Mouse (Mus musculus) embryo, embryonic 10.5 days (tissue): ENCODE data around the gene Dld.
A peak's percentile ranks its signal among the peaks of the same experiment; 100 is the strongest.

Experiments
- DNase-seq: peaks from one replicate; pipeline ENCODE4 v3.0.0-alpha.2; 2015; ENCODE audit warnings: low spot score

Dld gene

GRCm38 (mm10) chr12:31350944-31351928 is at the start of gene Dld:
Gene Dld (minus strand): TSS chr12:31351453.
- DNase-seq = peak; percentile 98

GRCm38 (mm10) chr12:31400821-31401220 is 49.6 kb upstream of the Dld start:
- no peak for DNase-seq

- no peak for DNase-seq
These were observed 46.5 kb upstream of the Dld start for GRCm38 (mm10) chr12:31397709-31398108.

DNA sequence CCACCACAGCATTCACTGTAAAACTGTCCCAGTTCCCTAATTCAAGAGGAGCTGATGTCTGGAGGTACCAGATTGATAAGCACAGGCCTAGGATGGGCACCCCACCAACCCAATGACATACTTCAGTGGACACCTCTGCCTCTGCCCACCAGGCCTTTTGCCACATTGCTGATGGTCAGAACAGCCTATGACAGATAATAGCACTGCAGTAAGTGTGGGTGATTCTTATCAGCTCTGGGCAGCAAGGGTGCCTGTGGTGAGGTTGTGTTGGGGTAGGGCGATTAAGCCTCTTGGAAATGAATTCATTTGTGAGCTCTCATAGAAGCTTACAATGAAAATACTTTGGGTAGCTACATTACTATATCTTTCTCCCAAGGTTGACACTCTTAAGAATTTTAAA is 44.6 kb upstream of the Dld start:
- no peak for DNase-seq

DNA sequence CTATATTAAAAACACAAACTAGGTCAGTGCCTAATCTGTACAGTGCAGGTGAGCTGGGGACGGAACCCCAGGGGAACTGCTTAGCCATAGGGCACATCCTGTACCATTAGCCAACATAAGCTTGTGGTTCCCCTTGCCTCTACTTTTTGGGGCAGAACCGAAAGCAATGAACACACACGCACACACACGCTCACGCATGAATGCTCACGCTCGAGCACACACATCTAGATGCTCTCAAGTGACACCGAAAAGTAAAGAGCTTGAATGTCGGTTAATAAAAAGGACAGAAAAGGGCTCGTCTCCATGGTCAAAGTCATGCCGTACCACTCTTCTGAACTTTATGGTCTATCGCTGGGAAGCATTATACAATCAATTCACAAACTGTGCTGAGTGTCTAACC is 40.4 kb upstream of the Dld start:
- no peak for DNase-seq

- no peak for DNase-seq
These were observed 39.3 kb upstream of the Dld start, which contains the start of gene Slc26a3 for GRCm38 (mm10) chr12:31390571-31390970. Gene Slc26a3 (plus strand): TSS chr12:31390871.

- no peak for DNase-seq
These were observed 36.0 kb upstream of the Dld start for GRCm38 (mm10) chr12:31387303-31387702.

DNA sequence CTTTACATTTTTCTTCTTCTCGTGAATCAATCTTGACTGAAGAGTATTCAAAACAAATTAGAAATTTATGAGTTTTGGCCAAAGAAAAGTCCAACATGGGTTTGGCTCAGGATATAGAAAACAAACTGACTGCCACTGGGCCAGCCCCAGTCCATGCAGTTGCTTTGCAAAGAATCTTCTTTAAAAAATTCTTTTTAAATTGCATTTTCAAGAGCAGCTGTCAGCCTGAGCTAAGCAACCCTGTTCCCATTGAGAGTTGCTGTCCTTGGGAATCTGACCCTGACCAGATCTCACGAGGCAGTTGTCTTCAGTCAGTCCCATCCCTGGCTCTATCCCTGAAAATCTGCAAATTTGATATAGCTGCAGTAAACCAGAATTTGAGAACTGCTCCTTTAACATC is 31.2 kb upstream of the Dld start:
- DNase-seq = no peak

DNA sequence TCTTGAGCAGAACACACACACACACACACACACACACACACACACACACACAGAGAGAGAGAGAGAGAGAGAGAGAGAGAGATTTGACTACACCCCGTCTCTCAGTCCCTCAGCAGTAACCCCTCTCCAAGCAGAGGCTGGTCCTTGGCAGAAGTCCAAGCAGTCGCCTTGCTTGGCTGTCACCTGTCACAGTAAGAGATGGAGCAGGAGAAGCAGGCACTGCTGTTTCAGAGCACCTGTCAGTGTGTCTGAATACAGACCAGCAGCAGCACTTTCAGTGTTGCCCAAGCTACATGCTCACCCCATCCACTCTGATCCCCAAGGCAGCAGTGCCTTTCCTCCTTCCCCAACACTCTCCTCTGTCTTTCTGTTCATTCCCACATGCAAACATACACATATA is 29.6 kb upstream of the Dld start:
- DNase-seq = no peak

DNA sequence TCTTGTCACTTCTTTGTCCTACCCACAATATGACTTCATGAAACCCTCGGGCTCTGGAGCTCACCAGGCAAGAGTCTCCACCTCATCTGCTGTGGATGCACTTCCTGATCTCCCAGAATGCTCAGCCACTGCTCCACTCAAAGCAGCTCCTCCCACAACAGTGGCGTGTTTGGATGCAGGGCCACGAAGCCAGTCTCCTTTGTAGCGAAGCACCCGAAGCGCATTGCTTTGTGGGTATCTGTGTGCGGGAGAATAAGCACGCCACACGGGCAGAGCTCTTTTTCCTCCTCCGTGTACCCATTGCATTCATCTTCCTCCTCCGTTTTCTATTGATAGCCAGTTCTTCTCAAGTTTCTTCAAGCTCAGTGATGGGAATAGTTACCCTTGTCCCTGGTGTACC is 26.0 kb upstream of the Dld start:
- DNase-seq = no peak

DNA sequence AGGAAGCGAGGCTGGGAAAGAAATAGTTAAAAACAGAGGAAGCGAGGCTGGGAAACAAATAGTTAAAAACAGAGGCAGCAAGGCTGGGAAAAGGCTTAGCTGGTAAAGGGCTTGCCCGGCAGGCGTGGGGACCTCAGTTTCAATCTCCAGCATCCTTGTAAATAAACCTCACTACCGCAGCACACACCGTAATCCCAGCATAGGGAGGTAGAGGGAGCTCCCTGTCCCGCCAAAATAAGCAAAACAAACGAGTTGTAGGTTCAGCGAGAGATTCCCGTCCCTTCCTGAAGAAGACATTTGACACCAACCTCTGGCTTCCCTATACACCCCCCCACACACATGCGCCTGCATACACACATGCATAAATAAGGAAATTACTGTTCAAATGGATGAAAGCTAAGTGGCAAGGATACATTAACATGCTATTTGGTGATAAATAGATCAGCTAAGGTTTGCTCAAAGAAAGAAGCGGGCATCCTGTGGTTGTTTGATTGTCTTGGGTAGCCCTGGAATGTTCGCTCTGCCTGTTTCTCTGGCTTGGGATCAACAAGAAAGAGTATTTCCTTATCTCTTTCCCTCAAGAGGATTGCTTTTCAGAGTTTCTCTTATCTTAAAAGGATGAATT is 25.2 kb upstream of the Dld start:
- DNase-seq = peak; percentile 63

GRCm38 (mm10) chr12:31375283-31375615 is 24.0 kb upstream of the Dld start:
- no peak for DNase-seq

DNA sequence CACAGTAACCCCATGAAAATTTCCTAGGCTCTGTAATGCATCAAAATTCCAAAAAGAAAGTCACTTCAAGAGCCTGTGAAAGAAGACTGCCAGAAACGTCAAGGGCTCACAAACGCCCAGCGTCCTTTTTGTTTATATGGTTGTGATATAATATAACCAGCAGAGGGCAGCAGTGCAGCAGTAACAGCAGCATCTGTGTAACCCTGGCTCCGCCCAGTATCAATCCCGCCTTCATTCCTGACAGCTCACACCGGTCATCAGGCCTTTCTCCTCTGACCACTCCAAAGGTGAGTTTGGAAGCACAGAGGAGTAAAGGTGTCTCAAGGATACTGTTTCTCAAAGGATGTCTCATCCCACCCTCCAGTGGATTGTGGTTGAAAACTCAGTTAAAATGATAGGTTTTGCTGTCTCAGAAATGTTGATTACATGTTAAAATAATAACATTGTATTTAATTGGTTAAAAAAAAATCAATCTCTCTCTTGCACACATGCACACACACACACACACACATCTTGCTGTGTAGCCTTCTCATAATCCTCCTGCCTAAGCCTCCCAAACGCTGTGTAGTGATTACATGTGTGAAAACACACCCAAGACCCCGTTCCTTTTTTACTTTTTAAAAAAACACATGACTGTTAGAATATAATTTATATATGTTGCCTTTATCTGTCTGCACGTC is 23.5 kb upstream of the Dld start:
- peak; percentile 90 for DNase-seq

DNA sequence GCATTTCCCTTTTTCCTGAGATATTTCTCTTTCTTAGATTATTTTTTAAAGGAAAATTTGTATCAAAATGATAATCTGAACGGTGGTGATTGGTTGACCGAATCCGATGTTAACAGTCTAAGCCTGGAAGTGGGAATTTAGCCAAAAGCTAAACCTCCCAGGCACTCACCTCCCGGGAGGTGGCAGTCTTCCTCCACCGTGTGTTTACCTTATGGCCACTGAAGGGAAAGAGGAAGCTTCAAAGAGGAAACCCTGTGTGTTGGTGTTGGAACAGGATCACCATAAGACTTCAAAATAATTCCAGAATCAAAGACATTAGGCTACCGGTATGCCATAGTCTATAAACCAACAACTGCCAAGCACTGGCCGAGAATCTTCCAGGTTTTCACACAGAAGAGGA is 18.4 kb upstream of the Dld start:
- DNase-seq = no peak

- peak; percentile 31 for DNase-seq
These were observed 17.9 kb upstream of the Dld start for GRCm38 (mm10) chr12:31369118-31369517.

- DNase-seq = no peak
These were observed 16.5 kb upstream of the Dld start for GRCm38 (mm10) chr12:31367721-31368120.

GRCm38 (mm10) chr12:31366428-31366827 is 15.2 kb upstream of the Dld start:
- no peak for DNase-seq

- no peak for DNase-seq
These were observed 886 bp downstream of the Dld start for GRCm38 (mm10) chr12:31350191-31350943.

DNA sequence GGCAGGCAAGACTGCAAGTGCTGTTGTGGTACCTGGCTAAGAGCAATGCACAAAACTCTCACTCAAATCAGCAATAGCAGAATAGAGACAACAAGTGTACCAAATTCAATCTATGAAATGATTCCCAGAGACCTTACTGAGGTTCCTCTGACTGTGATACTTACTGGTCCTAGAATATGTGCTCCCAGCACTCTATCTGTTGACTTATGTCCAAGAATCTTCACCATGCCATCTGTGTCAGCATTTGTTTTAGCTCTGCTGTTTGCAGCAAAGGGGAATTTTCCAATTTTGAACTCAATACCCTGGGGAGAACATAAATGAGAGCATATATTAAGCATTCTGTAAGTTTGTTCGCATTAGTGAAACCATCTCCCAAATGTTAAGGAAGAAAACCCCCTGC is 18.0 kb downstream of the Dld start:
- DNase-seq = no peak

- DNase-seq = no peak
These were observed 24.1 kb downstream of the Dld start for GRCm38 (mm10) chr12:31327139-31327538.

DNA sequence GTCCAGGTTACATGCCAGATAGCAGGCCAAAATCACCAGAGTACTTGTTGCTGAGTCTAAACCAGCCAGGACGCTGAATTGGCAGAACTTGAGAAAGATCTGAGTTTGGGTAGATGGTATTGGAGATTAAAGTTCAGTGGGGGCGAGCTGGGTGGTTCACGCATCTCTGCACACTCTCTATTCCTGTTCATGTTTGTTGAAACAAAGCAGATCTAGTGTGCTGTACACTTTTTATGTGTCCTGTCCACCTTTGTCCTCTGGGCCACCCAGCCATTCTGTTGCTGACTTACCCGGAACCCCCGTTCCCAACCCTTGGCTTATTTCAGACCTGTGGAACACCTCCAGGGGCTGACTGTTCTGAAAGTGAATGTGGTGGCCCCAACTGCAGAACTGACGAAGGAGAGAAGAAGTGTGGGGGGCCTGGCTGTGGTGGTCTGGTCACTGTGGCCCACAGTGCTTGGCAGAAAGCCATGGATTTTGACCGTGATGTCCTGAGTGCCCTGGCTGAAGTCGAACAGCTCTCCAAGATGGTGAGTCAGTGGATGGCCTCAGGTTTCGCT is 28.0 kb downstream of the Dld start:
- no peak for DNase-seq

DNA sequence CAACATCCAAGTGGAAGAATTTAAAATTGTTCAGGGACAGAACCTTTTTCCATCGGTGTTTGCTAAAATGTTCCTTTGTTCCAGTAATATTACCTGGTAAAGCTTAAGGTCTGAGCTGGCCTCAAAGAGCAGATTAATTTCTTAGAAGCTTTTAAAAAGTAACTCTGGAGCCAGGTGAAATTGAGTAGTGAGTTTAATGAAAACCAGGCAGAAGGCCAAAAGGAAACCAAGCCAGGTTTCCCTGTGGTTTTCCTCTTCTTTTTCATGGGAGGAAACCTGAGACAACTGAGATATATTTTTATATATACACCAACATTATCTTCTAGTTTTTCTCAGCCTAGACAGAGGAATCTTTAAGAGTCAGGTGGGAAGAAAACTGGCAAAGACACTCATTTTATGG is 29.7 kb downstream of the Dld start:
- no peak for DNase-seq
